Mouse (Mus musculus) neutrophil, adult 65 days (primary cell): ENCODE data around the gene Gid4. TPM values are rescaled to one million over a fixed set of nuclear protein-coding genes. Genes with fewer than 3 reads are reported as not detected.

Source experiments
- total RNA-seq: library from RNA; stranded (reverse); gene quantifications from 2 replicates; pipeline ENCODE4 v1.2.4, GENCODE M21; 2023

The Gid4 gene
- total RNA-seq = 4.2 and 5.6 TPM in 2 replicates

GRCm38 (mm10) chr11:60416963-60417716 is at the start of gene Gid4:
Gid4 (plus strand) TSS chr11:60417145.

GRCm38 (mm10) chr11:60417717-60418472 is 950 bp downstream of the Gid4 start, which contains the start of gene Atpaf2:
Atpaf2 (minus strand) TSS chr11:60418457.

GRCm38 (mm10) chr11:60454080-60454744 is 37.3 kb downstream of the Gid4 start, which contains the start of gene Drg2:
Drg2 (plus strand) TSS chr11:60454591.

GRCm38 (mm10) chr11:60469039-60469438 is 52.1 kb downstream of the Gid4 start, which contains the start of gene Myo15:
Myo15 (plus strand) TSS chr11:60469339.

Other genes with a start within 250 kb of the Gid4 start
- gene Srebf1, start 194.6 kb upstream of the Gid4 start, total RNA-seq = 66.6 and 68.9 TPM in 2 replicates
- gene Tom1l2, start 64.2 kb upstream of the Gid4 start, total RNA-seq = 10.1 and 14.1 TPM in 2 replicates
- 0.32 and 0.36 TPM in 2 replicates for gene Drc3, start 63.8 kb upstream of the Gid4 start, total RNA-seq
- 8.6 and 11.4 TPM in 2 replicates for gene Atpaf2, start 1.3 kb downstream of the Gid4 start, total RNA-seq
- 29.1 and 36.8 TPM in 2 replicates for gene Drg2, start 37.4 kb downstream of the Gid4 start, total RNA-seq
- 0.22 and 0.29 TPM in 2 replicates for gene Myo15, start 52.2 kb downstream of the Gid4 start, total RNA-seq
- 37.3 and 44.7 TPM in 2 replicates for gene Alkbh5, start 119.2 kb downstream of the Gid4 start, total RNA-seq